Mouse (Mus musculus): ENCODE data around the gene Clec16a.

The Clec16a gene

GRCm38 (mm10) chr16:10642857-10643633 is 97.9 kb downstream of the Clec16a start:
- no peak for DNase-seq (ENCODE audit: extremely low spot score)

GRCm38 (mm10) chr16:10644238-10644637 is 99.1 kb downstream of the Clec16a start:
- DNase-seq (ENCODE audit: extremely low spot score) = no peak

- DNase-seq (ENCODE audit: extremely low spot score) = no peak
Observed at GRCm38 (mm10) chr16:10644731-10645130, 99.6 kb downstream of the Clec16a start.

GRCm38 (mm10) chr16:10651804-10652203 is 106.7 kb downstream of the Clec16a start:
- no peak for DNase-seq (ENCODE audit: extremely low spot score)

- DNase-seq (ENCODE audit: extremely low spot score) = no peak
Observed at GRCm38 (mm10) chr16:10652935-10653334, 107.8 kb downstream of the Clec16a start.

GRCm38 (mm10) chr16:10655236-10655635 is 110.1 kb downstream of the Clec16a start:
- no peak for DNase-seq (ENCODE audit: extremely low spot score)

- DNase-seq (ENCODE audit: extremely low spot score) = no peak
Observed at GRCm38 (mm10) chr16:10655926-10656325, 110.8 kb downstream of the Clec16a start.

GRCm38 (mm10) chr16:10656461-10656860 is 111.3 kb downstream of the Clec16a start:
- DNase-seq (ENCODE audit: extremely low spot score) = no peak

GRCm38 (mm10) chr16:10656939-10657338 is 111.8 kb downstream of the Clec16a start:
- no peak for DNase-seq (ENCODE audit: extremely low spot score)

- DNase-seq (ENCODE audit: extremely low spot score) = no peak
Observed at GRCm38 (mm10) chr16:10659211-10659610, 114.1 kb downstream of the Clec16a start.

GRCm38 (mm10) chr16:10660526-10660925 is 115.4 kb downstream of the Clec16a start:
- no peak for DNase-seq (ENCODE audit: extremely low spot score)

- DNase-seq (ENCODE audit: extremely low spot score) = no peak
Observed at GRCm38 (mm10) chr16:10661385-10661784, 116.2 kb downstream of the Clec16a start.

GRCm38 (mm10) chr16:10663890-10664731 is 119.0 kb downstream of the Clec16a start:
- no peak for DNase-seq (ENCODE audit: extremely low spot score)

GRCm38 (mm10) chr16:10664921-10665894 is 120.1 kb downstream of the Clec16a start:
- no peak for DNase-seq (ENCODE audit: extremely low spot score)

- DNase-seq (ENCODE audit: extremely low spot score) = no peak
Observed at GRCm38 (mm10) chr16:10666766-10667165, 121.6 kb downstream of the Clec16a start.

- DNase-seq (ENCODE audit: extremely low spot score) = no peak
Observed at GRCm38 (mm10) chr16:10668453-10668852, 123.3 kb downstream of the Clec16a start.

GRCm38 (mm10) chr16:10668991-10669703 is 124.0 kb downstream of the Clec16a start:
- no peak for DNase-seq (ENCODE audit: extremely low spot score)

GRCm38 (mm10) chr16:10669936-10670335 is 124.8 kb downstream of the Clec16a start:
- DNase-seq (ENCODE audit: extremely low spot score) = no peak

- DNase-seq (ENCODE audit: extremely low spot score) = no peak
Observed at GRCm38 (mm10) chr16:10672490-10672889, 127.4 kb downstream of the Clec16a start.

GRCm38 (mm10) chr16:10674020-10674419 is 128.9 kb downstream of the Clec16a start:
- DNase-seq (ENCODE audit: extremely low spot score) = no peak

GRCm38 (mm10) chr16:10674957-10675356 is 129.8 kb downstream of the Clec16a start:
- no peak for DNase-seq (ENCODE audit: extremely low spot score)

Data from embryo, embryonic 9.5 days (tissue).